Mouse (Mus musculus): ENCODE measurements around the gene Ubp1. TPM values are rescaled to one million over a fixed set of nuclear protein-coding genes. Genes with fewer than 3 reads are reported as not detected.
"Not testable (repeated sequence)": the region's sequence is repeated elsewhere in the genome, so short reads cannot be mapped to it uniquely, and the experiment has no call there.

The Ubp1 gene
- total RNA-seq (2017) = 75.9 and 79.3 TPM in 2 replicates

GRCm38 (mm10) chr9:113930534-113931374 is at the start of gene Ubp1:
TSS of gene Ubp1 (plus strand) at chr9:113930934.
- peak; percentile 93 to 95 for ATAC-seq (replicated peaks in 1 of 2; ENCODE audit: insufficient read depth in 1 of 2, low FRiP score in 2 of 2, low TSS enrichment in 1 of 2, low read depth in 1 of 2, poor library complexity in 2 of 2, severe bottlenecking in 2 of 2)

GRCm38 (mm10) chr9:113894903-113895302 is 35.8 kb upstream of the Ubp1 start:
- no peak for ATAC-seq (replicated peaks in 1 of 2; ENCODE audit: insufficient read depth in 1 of 2, low FRiP score in 2 of 2, low TSS enrichment in 1 of 2, low read depth in 1 of 2, poor library complexity in 2 of 2, severe bottlenecking in 2 of 2)

GRCm38 (mm10) chr9:113903136-113903535 is 27.6 kb upstream of the Ubp1 start:
- ATAC-seq (replicated peaks in 1 of 2; ENCODE audit: insufficient read depth in 1 of 2, low FRiP score in 2 of 2, low TSS enrichment in 1 of 2, low read depth in 1 of 2, poor library complexity in 2 of 2, severe bottlenecking in 2 of 2) = no peak

GRCm38 (mm10) chr9:113904315-113904714 is 26.4 kb upstream of the Ubp1 start:
- ATAC-seq (replicated peaks in 1 of 2; ENCODE audit: insufficient read depth in 1 of 2, low FRiP score in 2 of 2, low TSS enrichment in 1 of 2, low read depth in 1 of 2, poor library complexity in 2 of 2, severe bottlenecking in 2 of 2) = not testable (repeated sequence)

- ATAC-seq (replicated peaks in 1 of 2; ENCODE audit: insufficient read depth in 1 of 2, low FRiP score in 2 of 2, low TSS enrichment in 1 of 2, low read depth in 1 of 2, poor library complexity in 2 of 2, severe bottlenecking in 2 of 2) = no peak
Measured at GRCm38 (mm10) chr9:113915789-113916188, 14.9 kb upstream of the Ubp1 start.

GRCm38 (mm10) chr9:113922677-113923076 is 8.1 kb upstream of the Ubp1 start:
- no peak for ATAC-seq (replicated peaks in 1 of 2; ENCODE audit: insufficient read depth in 1 of 2, low FRiP score in 2 of 2, low TSS enrichment in 1 of 2, low read depth in 1 of 2, poor library complexity in 2 of 2, severe bottlenecking in 2 of 2)

- no peak for ATAC-seq (replicated peaks in 1 of 2; ENCODE audit: insufficient read depth in 1 of 2, low FRiP score in 2 of 2, low TSS enrichment in 1 of 2, low read depth in 1 of 2, poor library complexity in 2 of 2, severe bottlenecking in 2 of 2)
Measured at GRCm38 (mm10) chr9:113924883-113925282, 5.9 kb upstream of the Ubp1 start.

GRCm38 (mm10) chr9:113928591-113928990 is 2.1 kb upstream of the Ubp1 start:
- peak; percentile 33 to 40; a peak in 2 of 4 replicates for ATAC-seq (replicated peaks in 1 of 2; ENCODE audit: insufficient read depth in 1 of 2, low FRiP score in 2 of 2, low TSS enrichment in 1 of 2, low read depth in 1 of 2, poor library complexity in 2 of 2, severe bottlenecking in 2 of 2)

GRCm38 (mm10) chr9:113929676-113930075 is 1.1 kb upstream of the Ubp1 start:
- no peak for ATAC-seq (replicated peaks in 1 of 2; ENCODE audit: insufficient read depth in 1 of 2, low FRiP score in 2 of 2, low TSS enrichment in 1 of 2, low read depth in 1 of 2, poor library complexity in 2 of 2, severe bottlenecking in 2 of 2)

GRCm38 (mm10) chr9:113931375-113932099 is 803 bp downstream of the Ubp1 start:
- no peak for ATAC-seq (replicated peaks in 1 of 2; ENCODE audit: insufficient read depth in 1 of 2, low FRiP score in 2 of 2, low TSS enrichment in 1 of 2, low read depth in 1 of 2, poor library complexity in 2 of 2, severe bottlenecking in 2 of 2)

GRCm38 (mm10) chr9:113932100-113932470 is 1.4 kb downstream of the Ubp1 start:
- no peak for ATAC-seq (replicated peaks in 1 of 2; ENCODE audit: insufficient read depth in 1 of 2, low FRiP score in 2 of 2, low TSS enrichment in 1 of 2, low read depth in 1 of 2, poor library complexity in 2 of 2, severe bottlenecking in 2 of 2)

GRCm38 (mm10) chr9:113932501-113932900 is 1.8 kb downstream of the Ubp1 start:
- no peak for ATAC-seq (replicated peaks in 1 of 2; ENCODE audit: insufficient read depth in 1 of 2, low FRiP score in 2 of 2, low TSS enrichment in 1 of 2, low read depth in 1 of 2, poor library complexity in 2 of 2, severe bottlenecking in 2 of 2)

- ATAC-seq (replicated peaks in 1 of 2; ENCODE audit: insufficient read depth in 1 of 2, low FRiP score in 2 of 2, low TSS enrichment in 1 of 2, low read depth in 1 of 2, poor library complexity in 2 of 2, severe bottlenecking in 2 of 2) = no peak
Measured at GRCm38 (mm10) chr9:113935638-113936037, 4.9 kb downstream of the Ubp1 start.

GRCm38 (mm10) chr9:113939063-113939850 is 8.5 kb downstream of the Ubp1 start:
- no peak for ATAC-seq (replicated peaks in 1 of 2; ENCODE audit: insufficient read depth in 1 of 2, low FRiP score in 2 of 2, low TSS enrichment in 1 of 2, low read depth in 1 of 2, poor library complexity in 2 of 2, severe bottlenecking in 2 of 2)

- ATAC-seq (replicated peaks in 1 of 2; ENCODE audit: insufficient read depth in 1 of 2, low FRiP score in 2 of 2, low TSS enrichment in 1 of 2, low read depth in 1 of 2, poor library complexity in 2 of 2, severe bottlenecking in 2 of 2) = peak; percentile 32 to 63; a peak in 1 of 4 replicates
Measured at GRCm38 (mm10) chr9:113941103-113941805, 10.5 kb downstream of the Ubp1 start.

GRCm38 (mm10) chr9:113943372-113943771 is 12.6 kb downstream of the Ubp1 start:
- ATAC-seq (replicated peaks in 1 of 2; ENCODE audit: insufficient read depth in 1 of 2, low FRiP score in 2 of 2, low TSS enrichment in 1 of 2, low read depth in 1 of 2, poor library complexity in 2 of 2, severe bottlenecking in 2 of 2) = no peak

GRCm38 (mm10) chr9:113947216-113947615 is 16.5 kb downstream of the Ubp1 start:
- ATAC-seq (replicated peaks in 1 of 2; ENCODE audit: insufficient read depth in 1 of 2, low FRiP score in 2 of 2, low TSS enrichment in 1 of 2, low read depth in 1 of 2, poor library complexity in 2 of 2, severe bottlenecking in 2 of 2) = no peak

Measured in hematopoietic stem cell, adult 5-6 weeks (primary cell).